Mouse (Mus musculus) right cerebral cortex, adult 18-20 months (tissue): Measurements from ENCODE around the gene Bfsp1.
A peak's percentile ranks its signal among the peaks of the same experiment; 100 is the strongest.

Source experiments
- DNase-seq: peaks from one replicate; pipeline ENCODE4 v3.0.0; 2022; ENCODE audit warnings: mixed read lengths

Bfsp1 gene

DNA sequence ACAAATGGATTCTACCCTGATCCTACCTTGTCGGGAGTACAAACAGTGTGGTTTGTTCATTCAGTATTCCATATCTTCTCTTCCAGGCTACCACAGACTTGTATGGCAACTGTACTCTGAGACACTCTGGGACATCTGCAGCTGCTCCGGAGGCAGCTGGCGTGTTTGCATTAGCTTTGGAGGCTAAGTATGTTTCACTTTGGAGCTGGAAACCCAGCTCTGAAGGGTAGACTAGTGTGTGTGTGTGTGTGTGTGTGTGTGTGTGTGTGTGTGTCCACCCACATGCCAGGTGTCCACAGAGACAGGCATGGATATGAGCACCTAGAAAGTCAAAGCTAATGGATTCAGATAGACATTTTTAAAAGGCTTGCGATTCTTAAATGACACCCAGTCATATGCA is 67.1 kb downstream of the Bfsp1 start:
- DNase-seq = peak; percentile 26

DNA sequence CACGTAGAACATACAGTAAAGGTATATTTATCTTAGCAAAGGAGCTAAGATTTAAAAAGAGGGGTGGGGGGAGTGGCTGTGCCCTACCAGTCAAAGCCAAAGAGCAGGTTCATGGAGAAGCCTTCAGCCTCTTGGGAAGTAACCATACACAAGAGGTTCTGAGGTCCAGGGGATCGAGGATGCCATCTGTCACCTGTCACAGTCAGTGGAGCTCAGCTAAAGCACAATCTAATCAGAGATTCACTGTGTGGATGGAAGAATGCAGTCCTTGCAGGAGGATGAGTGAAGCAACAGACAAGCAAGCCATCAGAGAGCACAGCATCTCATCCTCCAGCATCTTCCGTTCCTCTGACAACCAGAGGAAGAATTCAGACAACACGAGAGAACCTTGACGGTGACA is 73.1 kb downstream of the Bfsp1 start:
- DNase-seq = no peak

DNA sequence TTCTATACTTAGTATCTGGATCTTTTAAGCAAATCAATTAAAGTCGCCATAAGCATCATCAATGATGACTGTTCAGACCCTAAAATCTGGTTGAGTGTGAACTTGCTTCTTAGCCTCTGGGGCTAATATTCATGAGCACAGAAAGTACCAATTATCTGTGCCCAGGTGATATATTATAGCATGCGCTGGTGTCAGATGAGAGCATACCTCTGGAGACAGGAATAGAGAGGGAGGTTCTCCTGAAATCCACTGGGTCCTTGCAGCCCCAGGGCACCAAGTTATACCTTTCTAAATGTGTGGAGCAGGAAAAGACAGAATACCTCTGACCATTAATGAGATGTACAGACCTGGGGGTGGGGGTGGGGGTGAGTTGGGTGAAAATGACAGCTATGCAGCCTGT is 82.7 kb downstream of the Bfsp1 start:
- DNase-seq = no peak
